Mouse (Mus musculus) midbrain, embryonic 12.5 days (tissue): ENCODE results near the gene Dnm3. TPM values are rescaled to one million over a fixed set of nuclear protein-coding genes. Genes with fewer than 3 reads are reported as not detected.

Source experiments
- ATAC-seq: fragments of 200-750 bp; cut with Nextera tagmentation; 2 replicates; pipeline ENCODE4 v1.8.0; 2017; ENCODE audit warnings: low read depth, moderate TSS enrichment, moderate library complexity; ENCODE audit not compliant: low FRiP score
- H3K27ac ChIP-seq: fragments of 300-500 bp; sonication (generic); replicated peaks from 2 replicates; pipeline ENCODE4 v1.5.1; 2016; ENCODE audit warnings: mild to moderate bottlenecking
- H3K27me3 ChIP-seq: fragments of 300-500 bp; sonication (generic); 2 replicates; pipeline ENCODE4 v1.6.1; 2016; ENCODE audit warnings: mild to moderate bottlenecking
- H3K36me3 ChIP-seq: fragments of 300-500 bp; sonication (generic); 2 replicates; pipeline ENCODE4 v1.6.1; 2016
- H3K4me1 ChIP-seq: fragments of 300-500 bp; sonication (generic); 2 replicates; pipeline ENCODE4 v1.6.1; 2016
- H3K4me2 ChIP-seq: fragments of 300-500 bp; sonication (generic); replicated peaks from 2 replicates; pipeline ENCODE4 v1.6.1; 2016; ENCODE audit warnings: mild to moderate bottlenecking, moderate library complexity
- H3K4me3 ChIP-seq: fragments of 300-500 bp; sonication (generic); 2 replicates; pipeline ENCODE4 v1.5.1; 2016; ENCODE audit warnings: mild to moderate bottlenecking
- H3K9ac ChIP-seq: fragments of 300-500 bp; sonication (generic); replicated peaks from 2 replicates; pipeline ENCODE4 v1.6.1; 2016; ENCODE audit warnings: mild to moderate bottlenecking, moderate library complexity
- H3K9me3 ChIP-seq: fragments of 300-500 bp; sonication (generic); 2 replicates; pipeline ENCODE4 v1.6.1; 2016; ENCODE audit warnings: mild to moderate bottlenecking
- WGBS: fragments of 180-500 bp; shearing (Covaris S2); methylation state at CpG from one replicate; pipeline ENCODE4 v1.1.7; 2016; 5-methylcytosine and 5-hydroxymethylcytosine counted together
- polyA plus RNA-seq: library from polyadenylated mRNA; unstranded; fragments of >200 nt; fragmentation: Nextera tagmentation; extraction: Ambion mirVana; gene quantifications from 2 replicates; pipeline ENCODE4 v1.2.1, GENCODE M21; 2016

The Dnm3 gene
- polyA plus RNA-seq, 1 experiment from 2014 or later = 14.2 TPM

- no peak overlapping the region for H3K4me3 ChIP-seq
- 90% methylated on average over 2 of the region's 2 CpGs for WGBS
- no peaks in the 10 kb centered on the region for H3K4me1 ChIP-seq
- no peaks in the 10 kb centered on the region for H3K36me3 ChIP-seq
- no peaks in the 10 kb centered on the region; the same call in 1 of the 2 replicates for H3K27me3 ChIP-seq
- no peak overlapping the region for H3K4me2 ChIP-seq
- H3K27ac ChIP-seq = no peak overlapping the region
- H3K9ac ChIP-seq = no peak overlapping the region
- ATAC-seq = no peak
- no peaks in the 10 kb centered on the region for H3K9me3 ChIP-seq
These were observed 394.5 kb downstream of the Dnm3 start for GRCm38 (mm10) chr1:162083354-162083753.

- no peak overlapping the region for H3K9ac ChIP-seq
- 84% methylated on average over 7 of the region's 7 CpGs for WGBS
These were observed 395.1 kb downstream of the Dnm3 start for GRCm38 (mm10) chr1:162082711-162083110.

GRCm38 (mm10) chr1:162081693-162082372 is 396.0 kb downstream of the Dnm3 start:
- WGBS = 84% methylated on average over 8 of the region's 8 CpGs
- no peaks in the 10 kb centered on the region; the same call in 1 of the 2 replicates for H3K27me3 ChIP-seq
- no peak overlapping the region for H3K4me2 ChIP-seq
- no peaks in the 10 kb centered on the region for H3K9me3 ChIP-seq
- H3K36me3 ChIP-seq = no peaks in the 10 kb centered on the region
- no peak for ATAC-seq
- 0 out of 2 replicates have a peak, but pooled peaks cover 5% of the 10 kb centered on the region for H3K4me1 ChIP-seq
- no peak overlapping the region for H3K9ac ChIP-seq
- H3K27ac ChIP-seq = no peak overlapping the region
- no peak overlapping the region for H3K4me3 ChIP-seq

More at GRCm38 (mm10) chr1:162082711-162083110, 395.1 kb downstream of the Dnm3 start:
- H3K4me3 ChIP-seq = no peak overlapping the region
- no peaks in the 10 kb centered on the region for H3K9me3 ChIP-seq
- H3K27ac ChIP-seq = no peak overlapping the region
- H3K36me3 ChIP-seq = no peaks in the 10 kb centered on the region
- H3K4me2 ChIP-seq = no peak overlapping the region
- H3K4me1 ChIP-seq = no peaks in the 10 kb centered on the region
- no peak for ATAC-seq
- no peaks in the 10 kb centered on the region; the same call in 1 of the 2 replicates for H3K27me3 ChIP-seq

- 0 out of 2 replicates have a peak, but pooled peaks cover 6% of the 10 kb centered on the region for H3K4me1 ChIP-seq
- ATAC-seq = no peak
- no peak overlapping the region for H3K4me2 ChIP-seq
- H3K27me3 ChIP-seq = no peaks in the 10 kb centered on the region; the same call in 1 of the 2 replicates
- H3K9me3 ChIP-seq = no peaks in the 10 kb centered on the region
- no peaks in the 10 kb centered on the region for H3K36me3 ChIP-seq
- 94% methylated on average over 7 of the region's 7 CpGs for WGBS
- no peak overlapping the region for H3K4me3 ChIP-seq
- H3K27ac ChIP-seq = no peak overlapping the region
- no peak overlapping the region for H3K9ac ChIP-seq
These were observed 397.8 kb downstream of the Dnm3 start for GRCm38 (mm10) chr1:162079989-162080388.

GRCm38 (mm10) chr1:162077454-162077853 is 400.4 kb downstream of the Dnm3 start:
- H3K9ac ChIP-seq = no peak overlapping the region
- H3K4me3 ChIP-seq = no peak overlapping the region
- no peak overlapping the region for H3K4me2 ChIP-seq
- no peaks in the 10 kb centered on the region for H3K27me3 ChIP-seq
- no peaks in the 10 kb centered on the region for H3K9me3 ChIP-seq
- H3K36me3 ChIP-seq = no peaks in the 10 kb centered on the region
- ATAC-seq = peak; percentile 38; the same call in 1 of the 2 replicates
- 0 out of 2 replicates have a peak, but pooled peaks cover 6% of the 10 kb centered on the region for H3K4me1 ChIP-seq
- 60% methylated on average over 6 of the region's 6 CpGs for WGBS
- no peak overlapping the region for H3K27ac ChIP-seq

- WGBS = 76% methylated on average over 10 of the region's 10 CpGs
- Histone ChIP-seq H3K4me3 (no peak overlapping the region), H3K36me3 (no peaks in the 10 kb centered on the region), H3K27me3 (no peaks in the 10 kb centered on the region), H3K9me3 (no peaks in the 10 kb centered on the region), H3K4me1 (0 out of 2 replicates have a peak, but pooled peaks cover 6% of the 10 kb centered on the region), H3K27ac (peak overlapping the region; percentile 42; the same call in 1 of the 2 replicates), H3K4me2 (no peak overlapping the region), H3K9ac (no peak overlapping the region)
- no peak for ATAC-seq
These were observed 401.2 kb downstream of the Dnm3 start for GRCm38 (mm10) chr1:162076581-162077001.

- Histone ChIP-seq H3K27ac (no peak overlapping the region), H3K27me3 (no peaks in the 10 kb centered on the region), H3K4me1 (0 out of 2 replicates have a peak, but pooled peaks cover 6% of the 10 kb centered on the region), H3K4me2 (no peak overlapping the region), H3K4me3 (no peak overlapping the region), H3K9ac (no peak overlapping the region), H3K36me3 (no peaks in the 10 kb centered on the region), H3K9me3 (no peaks in the 10 kb centered on the region)
- ATAC-seq = no peak
- 78% methylated on average over 10 of the region's 10 CpGs for WGBS
These were observed 402.0 kb downstream of the Dnm3 start for GRCm38 (mm10) chr1:162075831-162076230.

- Histone ChIP-seq H3K4me2 (no peak overlapping the region), H3K9ac (no peak overlapping the region), H3K36me3 (no peaks in the 10 kb centered on the region), H3K4me3 (no peak overlapping the region), H3K4me1 (0 out of 2 replicates have a peak, but pooled peaks cover 6% of the 10 kb centered on the region), H3K27me3 (no peaks in the 10 kb centered on the region), H3K27ac (no peak overlapping the region), H3K9me3 (no peaks in the 10 kb centered on the region)
- 69% methylated on average over 4 of the region's 4 CpGs for WGBS
- no peak for ATAC-seq
These were observed 402.4 kb downstream of the Dnm3 start for GRCm38 (mm10) chr1:162075416-162075815.

- no peaks in the 10 kb centered on the region for H3K27me3 ChIP-seq
- H3K9ac ChIP-seq = no peak overlapping the region
- no peak overlapping the region for H3K27ac ChIP-seq
- 0 out of 2 replicates have a peak, but pooled peaks cover 6% of the 10 kb centered on the region for H3K4me1 ChIP-seq
- no peak overlapping the region for H3K4me2 ChIP-seq
- H3K9me3 ChIP-seq = no peaks in the 10 kb centered on the region
- ATAC-seq = no peak
- H3K4me3 ChIP-seq = no peak overlapping the region
- 76% methylated on average over 17 of the region's 17 CpGs for WGBS
- H3K36me3 ChIP-seq = no peaks in the 10 kb centered on the region
These were observed 403.0 kb downstream of the Dnm3 start for GRCm38 (mm10) chr1:162074626-162075410.

- 86% methylated on average over 7 of the region's 7 CpGs for WGBS
- Histone ChIP-seq H3K9me3 (no peaks in the 10 kb centered on the region), H3K9ac (no peak overlapping the region), H3K4me3 (no peak overlapping the region), H3K36me3 (no peaks in the 10 kb centered on the region), H3K4me1 (0 out of 2 replicates have a peak, but pooled peaks cover 6% of the 10 kb centered on the region), H3K4me2 (no peak overlapping the region), H3K27ac (no peak overlapping the region), H3K27me3 (no peaks in the 10 kb centered on the region)
- ATAC-seq = no peak
These were observed 404.8 kb downstream of the Dnm3 start for GRCm38 (mm10) chr1:162072917-162073578.

GRCm38 (mm10) chr1:162053608-162054007 is 424.2 kb downstream of the Dnm3 start:
- 0 out of 2 replicates have a peak overlapping the region, but pooled peaks have one; percentile 23 for H3K4me2 ChIP-seq
- 15% methylated on average over 6 of the region's 6 CpGs for WGBS
- H3K27me3 ChIP-seq = no peaks in the 10 kb centered on the region
- H3K9ac ChIP-seq = no peak overlapping the region
- no peak overlapping the region for H3K4me3 ChIP-seq
- H3K9me3 ChIP-seq = no peaks in the 10 kb centered on the region
- peaks cover 13% of the 10 kb centered on the region for H3K4me1 ChIP-seq
- H3K27ac ChIP-seq = peak overlapping the region; percentile 75
- no peaks in the 10 kb centered on the region for H3K36me3 ChIP-seq
- ATAC-seq = peak; percentile 80
